ENCODE assay signal across 13 mouse cellular contexts in genomic region chr14:8000831-8001685, GRCm38 (mm10). TPM values are rescaled to one million over a fixed set of nuclear protein-coding genes. Genes with fewer than 3 reads are reported as not detected.
A peak's percentile ranks its signal among the peaks of the same experiment; 100 is the strongest.
DNase-seq lines count a peak whose midpoint lies in the region; ATAC-seq lines count a peak whose summit lies in the region.
"Had no signal": no experiment of that assay in that cellular context is flagged by ENCODE, and none has a peak within 500 bp of the region (broad histone marks: within the 10 kb centered on the region; RNA-seq: fewer than 3 reads in every experiment).

No protein-coding gene starts in this region.

- no peak overlapping the region for H3K9ac ChIP-seq in kidney, embryonic 16.5 days (replicated peaks; ENCODE audit: low read length)
- no peak overlapping the region for H3K9ac ChIP-seq in liver, embryonic 15.5 days
- H3K9ac ChIP-seq: neural tube, embryonic 15.5 days had no signal

- no peaks in the 10 kb centered on the region for H3K9me3 ChIP-seq in kidney, embryonic 16.5 days (ENCODE audit: low read length)
- H3K9me3 ChIP-seq in liver, embryonic 15.5 days (replicated peaks), result no peaks in the 10 kb centered on the region
- H3K9me3 ChIP-seq: neural tube, embryonic 15.5 days had no signal

- peaks cover 31% of the 10 kb centered on the region for H3K4me1 ChIP-seq in kidney, embryonic 16.5 days (ENCODE audit: insufficient read depth, low read length)
- H3K4me1 ChIP-seq in liver, embryonic 15.5 days (replicated peaks), result peaks cover 10% of the 10 kb centered on the region

- ATAC-seq in kidney, embryonic 16.5 days (ENCODE audit: low FRiP score, low TSS enrichment), result peak; percentile 47; the same call in 1 of the 2 replicates
- no peak for ATAC-seq in liver, embryonic 15.5 days (ENCODE audit: insufficient read depth)
- ATAC-seq: activated CD4-positive, CD25-positive, alpha-beta regulatory T cell, adult 4 months had no signal

- 26% methylated on average over 17 of the region's 17 CpGs for WGBS in kidney, embryonic 16.5 days
- 24% methylated on average over 17 of the region's 17 CpGs for WGBS in liver, embryonic 15.5 days (ENCODE audit: insufficient replicate concordance)

- peaks cover 16% of the 10 kb centered on the region for H3K27me3 ChIP-seq in kidney, embryonic 16.5 days (ENCODE audit: insufficient read depth, low read length)
- H3K27me3 ChIP-seq in liver, embryonic 15.5 days, result peaks cover 44% of the 10 kb centered on the region

- peak; percentile 22 for DNase-seq in cerebellum, adult 11-12 months
- DNase-seq in cerebellum, adult 8-10 months, result no peak
- DNase-seq in kidney, adult 18-20 months, result no peak
- DNase-seq in frontal cortex, postnatal 25 days (ENCODE audit: low spot score in 2 of 2), result peak; percentile 17 to 39
- DNase-seq in adrenal gland, adult 18-20 months (ENCODE audit: low spot score in 2 of 2), result no peak
- no peak for DNase-seq in spleen, postnatal 14 days (ENCODE audit: low spot score in 2 of 2)
- DNase-seq: cerebellum, postnatal 14 days; gastrocnemius, postnatal 10 days had no signal

- H3K36me3 ChIP-seq in kidney, embryonic 16.5 days (ENCODE audit: insufficient read depth, low read length), result no peaks in the 10 kb centered on the region
- H3K36me3 ChIP-seq in liver, embryonic 15.5 days (replicated peaks), result no peaks in the 10 kb centered on the region
- H3K36me3 ChIP-seq: neural tube, embryonic 15.5 days had no signal

- H3K4me3 ChIP-seq in kidney, embryonic 16.5 days (ENCODE audit: low read length), result no peak overlapping the region
- H3K4me3 ChIP-seq in liver, embryonic 15.5 days (replicated peaks), result no peak overlapping the region
- H3K4me3 ChIP-seq: neural tube, embryonic 15.5 days had no signal

- 0 out of 2 replicates have a peak overlapping the region, but pooled peaks have one; percentile 15 for H3K27ac ChIP-seq in kidney, embryonic 16.5 days (ENCODE audit: low read length)
- H3K27ac ChIP-seq in liver, embryonic 15.5 days (replicated peaks), result no peak overlapping the region
- H3K27ac ChIP-seq: neural tube, embryonic 15.5 days had no signal

- peak overlapping the region; percentile 14; the same call in 1 of the 2 replicates for H3K4me2 ChIP-seq in kidney, embryonic 16.5 days (replicated peaks; ENCODE audit: low read depth, low read length)
- H3K4me2 ChIP-seq in liver, embryonic 15.5 days, result peak overlapping the region; percentile 13; the same call in 1 of the 2 replicates
- H3K4me2 ChIP-seq: neural tube, embryonic 15.5 days had no signal

RNA-seq across cellular contexts. Expression of gene Abhd6, which starts 1.6 kb away (rescaled TPM):
- 29.6 and 33.5 TPM in 2 replicates for polyA plus RNA-seq in kidney, embryonic 16.5 days (2015; fragmentation: Nextera tagmentation; extraction: Ambion mirVana)
- polyA plus RNA-seq in liver, embryonic 15.5 days (2015; fragmentation: Nextera tagmentation; extraction: Ambion mirVana), result 8.1 and 8.5 TPM in 2 replicates
- total RNA-seq in adrenal gland, adult 18-20 months (2021), result 10 to 100 TPM; 51.9 to 92.9 TPM

RNA-seq across cellular contexts. Expression of gene Dnase1l3, which starts 6.7 kb away (rescaled TPM):
- 0.30 and 0.31 TPM in 2 replicates for polyA plus RNA-seq in kidney, embryonic 16.5 days (2015; fragmentation: Nextera tagmentation; extraction: Ambion mirVana)
- 3.9 and 4.6 TPM in 2 replicates for polyA plus RNA-seq in liver, embryonic 15.5 days (2015; fragmentation: Nextera tagmentation; extraction: Ambion mirVana)
- total RNA-seq in adrenal gland, adult 18-20 months (2021), result under 1 TPM; 0.45 to 0.70 TPM

RNA-seq across cellular contexts. Expression of gene Gm45521, which starts 44.0 kb away (rescaled TPM):
- not detected in 2 replicates for polyA plus RNA-seq in kidney, embryonic 16.5 days (2015; fragmentation: Nextera tagmentation; extraction: Ambion mirVana)
- polyA plus RNA-seq in liver, embryonic 15.5 days (2015; fragmentation: Nextera tagmentation; extraction: Ambion mirVana), result not detected in 2 replicates
- total RNA-seq in adrenal gland, adult 18-20 months (2021), result not detected
- total RNA-seq: gastrocnemius, postnatal 10 days; megakaryocyte progenitor cell, adult 5-6 weeks had no signal
- polyA plus RNA-seq: activated CD4-positive, CD25-positive, alpha-beta regulatory T cell, adult 4 months; neural tube, embryonic 15.5 days had no signal

Comparison
In these comparisons a context has a peak if more than half of its experiments do, and no peak if none do; other contexts are left out.
1. DNase-seq: peak in cerebellum, adult 11-12 months (single experiment) and frontal cortex, postnatal 25 days (2 of 2); none in cerebellum, adult 8-10 months (single experiment), kidney, adult 18-20 months (single experiment), adrenal gland, adult 18-20 months (0 of 2) and spleen, postnatal 14 days (0 of 2).